Mouse (Mus musculus): ENCODE measurements around the gene Carmil3. TPM values are rescaled to one million over a fixed set of nuclear protein-coding genes. Genes with fewer than 3 reads are reported as not detected.

Gene Carmil3
- polyA plus RNA-seq, 1 experiment from 2014 or later: 16.8 TPM

GRCm38 (mm10) chr14:55551347-55551746, 60.9 kb downstream of the Carmil3 start:
- Histone ChIP-seq H3K9ac (no peak overlapping the region), H3K9me3 (no peaks in the 10 kb centered on the region), H3K4me1 (no peaks in the 10 kb centered on the region), H3K4me3 (no peak overlapping the region), H3K4me2 (replicated peaks) (no peak overlapping the region), H3K27ac (no peak overlapping the region), H3K36me3 (peaks cover 21% of the 10 kb centered on the region), H3K27me3 (replicated peaks) (no peaks in the 10 kb centered on the region)
- ATAC-seq (ENCODE audit: low FRiP score, low read depth): no peak
- 58% methylated on average over 5 of the region's 5 CpGs for WGBS

- Histone ChIP-seq H3K4me3 (no peak overlapping the region), H3K9ac (no peak overlapping the region), H3K27me3 (replicated peaks) (no peaks in the 10 kb centered on the region), H3K4me2 (replicated peaks) (no peak overlapping the region), H3K36me3 (peaks cover 17% of the 10 kb centered on the region), H3K4me1 (no peaks in the 10 kb centered on the region), H3K27ac (no peak overlapping the region), H3K9me3 (no peaks in the 10 kb centered on the region)
- WGBS: 89% methylated on average over 8 of the region's 8 CpGs
- no peak for ATAC-seq (ENCODE audit: low FRiP score, low read depth)
These were observed 61.3 kb downstream of the Carmil3 start for GRCm38 (mm10) chr14:55551794-55552193.

GRCm38 (mm10) chr14:55554635-55555034, 64.2 kb downstream of the Carmil3 start:
- Histone ChIP-seq H3K27me3 (replicated peaks) (no peaks in the 10 kb centered on the region), H3K27ac (no peak overlapping the region), H3K4me3 (no peak overlapping the region), H3K4me1 (no peaks in the 10 kb centered on the region), H3K4me2 (replicated peaks) (no peak overlapping the region), H3K9ac (no peak overlapping the region), H3K36me3 (no peaks in the 10 kb centered on the region), H3K9me3 (no peaks in the 10 kb centered on the region)
- ATAC-seq (ENCODE audit: low FRiP score, low read depth): no peak

- no peaks in the 10 kb centered on the region for H3K9me3 ChIP-seq
- no peak overlapping the region for H3K4me2 ChIP-seq (replicated peaks)
- ATAC-seq (ENCODE audit: low FRiP score, low read depth): no peak
- H3K27me3 ChIP-seq (replicated peaks): no peaks in the 10 kb centered on the region
- H3K4me3 ChIP-seq: no peak overlapping the region
- H3K27ac ChIP-seq: no peak overlapping the region
- WGBS: 79% methylated on average over 3 of the region's 3 CpGs
- H3K4me1 ChIP-seq: no peaks in the 10 kb centered on the region
- no peak overlapping the region for H3K9ac ChIP-seq
- no peaks in the 10 kb centered on the region for H3K36me3 ChIP-seq
These were observed 65.3 kb downstream of the Carmil3 start for GRCm38 (mm10) chr14:55555788-55556187.

GRCm38 (mm10) chr14:55557003-55557402, 66.6 kb downstream of the Carmil3 start:
- no peak overlapping the region for H3K27ac ChIP-seq
- no peak for ATAC-seq (ENCODE audit: low FRiP score, low read depth)

GRCm38 (mm10) chr14:55557587-55557986, 67.1 kb downstream of the Carmil3 start:
- H3K4me3 ChIP-seq: no peak overlapping the region
- no peaks in the 10 kb centered on the region for H3K9me3 ChIP-seq
- peaks cover 14% of the 10 kb centered on the region for H3K4me1 ChIP-seq
- no peak for ATAC-seq (ENCODE audit: low FRiP score, low read depth)
- no peaks in the 10 kb centered on the region for H3K36me3 ChIP-seq
- H3K9ac ChIP-seq: no peak overlapping the region
- no peaks in the 10 kb centered on the region for H3K27me3 ChIP-seq (replicated peaks)
- 91% methylated on average over 3 of the region's 3 CpGs for WGBS
- no peak overlapping the region for H3K4me2 ChIP-seq (replicated peaks)
- no peak overlapping the region for H3K27ac ChIP-seq

More at GRCm38 (mm10) chr14:55557003-55557402, 66.6 kb downstream of the Carmil3 start:
- Histone ChIP-seq H3K36me3 (no peaks in the 10 kb centered on the region), H3K4me3 (no peak overlapping the region), H3K9ac (no peak overlapping the region), H3K4me1 (peaks cover 11% of the 10 kb centered on the region), H3K4me2 (replicated peaks) (no peak overlapping the region), H3K9me3 (no peaks in the 10 kb centered on the region), H3K27me3 (replicated peaks) (no peaks in the 10 kb centered on the region)
- WGBS: 27% methylated on average over 5 of the region's 5 CpGs

Other genes with a start within 250 kb of the Carmil3 start
- 41.5 and 41.7 TPM in 2 replicates for gene Dhrs4, start 11.9 kb upstream of the Carmil3 start, polyA plus RNA-seq (2016; fragmentation: Nextera tagmentation; extraction: Ambion mirVana)
- 1.4 and 2.4 TPM in 2 replicates for gene Cpne6, start 19.8 kb downstream of the Carmil3 start, polyA plus RNA-seq (2016; fragmentation: Nextera tagmentation; extraction: Ambion mirVana)
- gene Nrl, start 34.3 kb downstream of the Carmil3 start, polyA plus RNA-seq (2016; fragmentation: Nextera tagmentation; extraction: Ambion mirVana): 0.10 and 0.19 TPM in 2 replicates
- gene Pck2, start 49.6 kb downstream of the Carmil3 start, polyA plus RNA-seq (2016; fragmentation: Nextera tagmentation; extraction: Ambion mirVana): 18.2 and 21.0 TPM in 2 replicates
- 103 and 105 TPM in 2 replicates for gene Dcaf11, start 69.4 kb downstream of the Carmil3 start, polyA plus RNA-seq (2016; fragmentation: Nextera tagmentation; extraction: Ambion mirVana)
- not detected in 2 replicates for gene A730061H03Rik, start 69.8 kb downstream of the Carmil3 start, polyA plus RNA-seq (2016; fragmentation: Nextera tagmentation; extraction: Ambion mirVana)
- gene Fitm1, start 85.0 kb downstream of the Carmil3 start, polyA plus RNA-seq (2016; fragmentation: Nextera tagmentation; extraction: Ambion mirVana): 4.0 and 4.3 TPM in 2 replicates
- 120 and 128 TPM in 2 replicates for gene Psme1, start 87.5 kb downstream of the Carmil3 start, polyA plus RNA-seq (2016; fragmentation: Nextera tagmentation; extraction: Ambion mirVana)
- gene Emc9, start 94.7 kb downstream of the Carmil3 start, polyA plus RNA-seq (2016; fragmentation: Nextera tagmentation; extraction: Ambion mirVana): 8.9 and 12.7 TPM in 2 replicates
- 212 and 223 TPM in 2 replicates for gene Psme2, start 100.5 kb downstream of the Carmil3 start, polyA plus RNA-seq (2016; fragmentation: Nextera tagmentation; extraction: Ambion mirVana)
- gene Rnf31, start 101.1 kb downstream of the Carmil3 start, polyA plus RNA-seq (2016; fragmentation: Nextera tagmentation; extraction: Ambion mirVana): 17.8 and 21.0 TPM in 2 replicates
- 8.8 and 9.0 TPM in 2 replicates for gene Irf9, start 112.9 kb downstream of the Carmil3 start, polyA plus RNA-seq (2016; fragmentation: Nextera tagmentation; extraction: Ambion mirVana)
- gene Rec8, start 127.4 kb downstream of the Carmil3 start, polyA plus RNA-seq (2016; fragmentation: Nextera tagmentation; extraction: Ambion mirVana): 20.6 and 22.8 TPM in 2 replicates
- 73.7 and 85.6 TPM in 2 replicates for gene Ipo4, start 145.3 kb downstream of the Carmil3 start, polyA plus RNA-seq (2016; fragmentation: Nextera tagmentation; extraction: Ambion mirVana)
- 2.1 and 3.6 TPM in 2 replicates for gene Gm49378, start 147.2 kb downstream of the Carmil3 start, polyA plus RNA-seq (2016; fragmentation: Nextera tagmentation; extraction: Ambion mirVana)
- gene Tm9sf1, start 153.2 kb downstream of the Carmil3 start, polyA plus RNA-seq (2016; fragmentation: Nextera tagmentation; extraction: Ambion mirVana): 62.7 and 68.6 TPM in 2 replicates
- 0.53 and 0.77 TPM in 2 replicates for gene Tssk4, start 159.5 kb downstream of the Carmil3 start, polyA plus RNA-seq (2016; fragmentation: Nextera tagmentation; extraction: Ambion mirVana)
- 70.1 and 71.0 TPM in 2 replicates for gene Mdp1, start 169.9 kb downstream of the Carmil3 start, polyA plus RNA-seq (2016; fragmentation: Nextera tagmentation; extraction: Ambion mirVana)
- gene Gmpr2, start 181.3 kb downstream of the Carmil3 start, polyA plus RNA-seq (2016; fragmentation: Nextera tagmentation; extraction: Ambion mirVana): 60.7 and 61.6 TPM in 2 replicates
- gene Nedd8, start 181.5 kb downstream of the Carmil3 start, polyA plus RNA-seq (2016; fragmentation: Nextera tagmentation; extraction: Ambion mirVana): 555 and 567 TPM in 2 replicates
- gene Tinf2, start 191.2 kb downstream of the Carmil3 start, polyA plus RNA-seq (2016; fragmentation: Nextera tagmentation; extraction: Ambion mirVana): 44.1 and 45.7 TPM in 2 replicates
- gene Tgm1, start 223.3 kb downstream of the Carmil3 start, polyA plus RNA-seq (2016; fragmentation: Nextera tagmentation; extraction: Ambion mirVana): 0.34 and 0.36 TPM in 2 replicates
- 42.0 and 46.3 TPM in 2 replicates for gene Rabggta, start 231.6 kb downstream of the Carmil3 start, polyA plus RNA-seq (2016; fragmentation: Nextera tagmentation; extraction: Ambion mirVana)